Mouse (Mus musculus) olfactory bulb, adult 2 months (tissue): Measurements from ENCODE around the gene Prdm16.

Source experiments
- CTCF ChIP-seq: fragments of 200-500 bp; IDR thresholded peaks from 2 replicates; pipeline ENCODE4 v1.5.1; 2012; ENCODE audit warnings: low read depth, mild to moderate bottlenecking, low read length, moderate library complexity; ENCODE audit not compliant: insufficient read depth
- POLR2A ChIP-seq: fragments of 200-500 bp; IDR thresholded peaks from 2 replicates; pipeline ENCODE4 v1.6.1; 2012; ENCODE audit warnings: mild to moderate bottlenecking, low read depth, low read length, moderate library complexity; ENCODE audit not compliant: insufficient read depth

GRCm38 (mm10) chr4:154473571-154474307, 162.9 kb downstream of the Prdm16 start:
- TF ChIP-seq CTCF (no peak), POLR2A (no peak)
